Mouse (Mus musculus) gastrocnemius, postnatal 10 days (tissue): Measurements from ENCODE around the gene Endod1. TPM values are rescaled to one million over a fixed set of nuclear protein-coding genes. Genes with fewer than 3 reads are reported as not detected.

Experiments used
- DNase-seq: peaks from one replicate; pipeline ENCODE4 v3.0.0; 2021; ENCODE audit warnings: mixed read lengths
- long read RNA-seq, 2 experiments: library from polyadenylated mRNA; stranded (forward); transcript quantifications; one replicate each; pipeline ENCODE4 v2.0.0; 2021
- total RNA-seq, 2 experiments: library from RNA; stranded (reverse); gene quantifications; 2 replicates each; pipeline ENCODE4 v1.2.3; 2021

The Endod1 gene
- 10 to 100 TPM; 11.0 to 12.7 TPM for total RNA-seq
- long read RNA-seq, experiment 1, full-length matches to known transcripts = 16 of 20 reads
- long read RNA-seq, experiment 1, partial matches to known transcripts = 0 of 20 reads
- long read RNA-seq, experiment 1, other reads (novel, unspliced or antisense) = 4 of 20 reads
- long read RNA-seq, experiment 2, full-length matches to known transcripts = 9 of 10 reads
- long read RNA-seq, experiment 2, partial matches to known transcripts = 0 of 10 reads
- long read RNA-seq, experiment 2, other reads (novel, unspliced or antisense) = 1 of 10 reads

- no peak for DNase-seq
Observed at GRCm38 (mm10) chr9:14381353-14382055, at the start of gene Endod1. Endod1 (minus strand) TSS chr9:14381507.

GRCm38 (mm10) chr9:14409153-14409552 lies 27.8 kb upstream of the Endod1 start:
- DNase-seq = no peak

GRCm38 (mm10) chr9:14408044-14408443 lies 26.7 kb upstream of the Endod1 start:
- DNase-seq = no peak

GRCm38 (mm10) chr9:14406056-14406455 lies 24.7 kb upstream of the Endod1 start:
- DNase-seq = no peak

- DNase-seq = no peak
Observed at GRCm38 (mm10) chr9:14402099-14402498, 20.8 kb upstream of the Endod1 start.

GRCm38 (mm10) chr9:14400392-14400791 lies 19.1 kb upstream of the Endod1 start:
- DNase-seq = no peak

- DNase-seq = no peak
Observed at GRCm38 (mm10) chr9:14398946-14399345, 17.6 kb upstream of the Endod1 start.

GRCm38 (mm10) chr9:14398084-14398483 lies 16.8 kb upstream of the Endod1 start:
- DNase-seq = no peak

GRCm38 (mm10) chr9:14397449-14397819 lies 16.1 kb upstream of the Endod1 start:
- DNase-seq = no peak

- no peak for DNase-seq
Observed at GRCm38 (mm10) chr9:14396819-14397448, 15.6 kb upstream of the Endod1 start.

- no peak for DNase-seq
Observed at GRCm38 (mm10) chr9:14396096-14396495, 14.8 kb upstream of the Endod1 start.

GRCm38 (mm10) chr9:14394956-14395561 lies 13.8 kb upstream of the Endod1 start:
- no peak for DNase-seq

- DNase-seq = no peak
Observed at GRCm38 (mm10) chr9:14391841-14392318, 10.6 kb upstream of the Endod1 start.

- no peak for DNase-seq
Observed at GRCm38 (mm10) chr9:14391286-14391685, 10.0 kb upstream of the Endod1 start.

- DNase-seq = no peak
Observed at GRCm38 (mm10) chr9:14390278-14390677, 9.0 kb upstream of the Endod1 start.

- DNase-seq = no peak
Observed at GRCm38 (mm10) chr9:14389050-14389621, 7.8 kb upstream of the Endod1 start.

GRCm38 (mm10) chr9:14388001-14388400 lies 6.7 kb upstream of the Endod1 start:
- no peak for DNase-seq

GRCm38 (mm10) chr9:14386831-14387230 lies 5.5 kb upstream of the Endod1 start:
- DNase-seq = no peak

- DNase-seq = no peak
Observed at GRCm38 (mm10) chr9:14385665-14386064, 4.4 kb upstream of the Endod1 start.

GRCm38 (mm10) chr9:14383186-14383920 lies 2.0 kb upstream of the Endod1 start:
- DNase-seq = no peak

GRCm38 (mm10) chr9:14382256-14382791 lies 1.0 kb upstream of the Endod1 start:
- no peak for DNase-seq
